Mouse (Mus musculus): ENCODE results near the gene Mindy4. TPM values are rescaled to one million over a fixed set of nuclear protein-coding genes. Genes with fewer than 3 reads are reported as not detected.

Mindy4 gene
- polyA plus RNA-seq, 2 experiments from 2014 or later: 0.08 to 0.66 TPM

DNA sequence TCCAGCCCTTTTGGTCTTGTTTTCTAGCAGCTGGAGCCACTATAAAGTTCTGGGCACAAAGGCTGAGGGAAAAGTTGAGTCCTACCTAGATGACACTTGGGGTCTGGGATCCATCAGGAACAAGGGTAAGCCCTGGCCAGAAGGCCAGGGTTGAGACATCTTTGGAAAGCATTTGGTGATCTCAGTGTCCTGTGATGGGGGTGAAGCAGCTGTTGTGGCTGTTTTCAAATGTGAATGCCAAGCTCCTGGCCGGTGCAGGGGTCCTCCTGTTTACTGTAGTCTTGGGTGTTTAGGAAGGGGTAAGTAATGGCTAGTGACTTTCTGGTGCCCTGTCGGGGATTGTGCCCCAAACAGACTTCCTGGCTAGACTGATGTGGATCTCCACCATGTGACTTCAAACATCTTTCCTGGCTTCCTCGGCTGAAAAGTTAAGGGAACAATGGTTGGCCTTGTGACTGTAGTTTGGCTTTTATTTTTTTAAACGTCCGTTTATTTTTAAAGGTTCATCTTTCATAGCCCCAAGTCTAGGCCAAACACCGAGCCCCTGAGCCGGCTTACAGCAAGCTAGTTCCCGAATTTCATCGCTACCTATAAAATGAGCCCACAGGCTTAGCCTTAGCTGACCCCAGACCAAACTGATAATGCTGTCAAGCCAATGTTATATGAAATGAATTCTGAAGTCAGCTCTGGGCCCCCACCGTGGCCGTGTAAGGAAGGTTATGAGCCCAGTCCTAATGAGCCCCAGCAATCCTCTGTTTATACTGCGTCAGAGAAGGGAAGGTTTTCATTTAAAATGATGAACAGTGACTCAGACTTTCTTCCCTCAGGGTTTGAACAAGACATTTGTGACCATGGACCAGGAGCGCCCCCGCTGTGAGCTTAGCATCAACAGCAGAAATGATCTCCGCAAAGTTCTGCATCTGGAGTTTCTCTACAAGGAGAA lies 7.5 kb downstream of the Mindy4 start:
- no peak for ATAC-seq

DNA sequence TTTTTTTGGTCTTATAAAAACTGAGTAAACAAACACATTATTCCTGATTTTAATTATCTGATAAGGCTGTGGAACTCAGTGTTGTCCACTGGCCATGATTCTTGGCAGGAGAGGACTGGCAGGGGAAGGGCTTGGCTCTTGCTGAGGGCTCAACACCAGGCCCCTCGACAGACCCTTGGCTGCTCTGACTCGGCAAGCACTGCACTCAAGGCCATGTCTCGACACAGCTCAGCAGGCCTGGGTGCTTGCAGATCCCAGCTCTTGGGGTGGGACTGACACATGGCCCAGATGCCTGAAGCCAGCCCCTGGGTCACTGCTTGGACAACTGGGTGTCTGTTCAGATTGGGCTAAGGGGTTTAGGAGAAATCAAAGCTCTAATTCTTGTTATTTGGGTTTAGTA lies 11.4 kb downstream of the Mindy4 start:
- no peak for ATAC-seq

DNA sequence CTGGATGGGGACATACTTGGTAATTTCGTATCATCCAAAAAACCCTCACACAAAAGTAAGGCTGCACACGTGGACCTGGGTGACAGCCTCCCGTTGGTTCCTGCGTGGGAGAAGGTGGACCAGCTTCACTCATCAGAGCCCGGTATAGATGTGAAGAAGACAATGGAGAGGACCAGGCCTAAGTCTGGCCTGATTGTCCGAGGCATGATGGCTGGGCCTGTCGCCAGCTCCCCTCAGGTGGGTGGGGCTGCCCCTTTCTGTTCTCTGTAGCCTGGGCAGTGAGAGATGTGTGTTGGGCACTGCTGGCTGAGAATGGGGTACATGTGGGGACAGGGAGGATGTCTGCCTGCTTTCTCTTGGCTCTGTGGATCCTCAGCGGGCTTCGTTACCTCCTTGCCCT lies 15.0 kb downstream of the Mindy4 start:
- ATAC-seq: no peak

DNA sequence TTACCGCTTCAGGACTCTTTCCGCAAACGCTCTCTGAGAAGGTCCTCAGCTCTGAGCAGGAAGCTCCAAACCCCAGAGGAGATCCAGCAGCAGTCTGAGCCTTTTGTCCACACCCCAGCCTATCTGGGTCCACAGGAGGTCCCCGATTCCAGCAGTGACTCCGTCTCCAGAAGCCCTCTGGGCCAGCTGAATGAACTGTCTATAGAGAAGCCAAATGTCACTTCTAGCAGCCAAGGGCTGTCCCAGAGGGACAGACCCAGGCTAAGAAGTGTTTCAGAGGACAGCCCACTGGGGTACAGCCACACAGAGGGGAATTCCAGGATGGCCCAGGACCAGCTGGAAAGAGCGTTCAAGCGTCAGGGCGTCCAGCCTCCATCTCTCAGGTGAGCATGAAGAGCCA lies 20.8 kb downstream of the Mindy4 start:
- ATAC-seq: no peak

DNA sequence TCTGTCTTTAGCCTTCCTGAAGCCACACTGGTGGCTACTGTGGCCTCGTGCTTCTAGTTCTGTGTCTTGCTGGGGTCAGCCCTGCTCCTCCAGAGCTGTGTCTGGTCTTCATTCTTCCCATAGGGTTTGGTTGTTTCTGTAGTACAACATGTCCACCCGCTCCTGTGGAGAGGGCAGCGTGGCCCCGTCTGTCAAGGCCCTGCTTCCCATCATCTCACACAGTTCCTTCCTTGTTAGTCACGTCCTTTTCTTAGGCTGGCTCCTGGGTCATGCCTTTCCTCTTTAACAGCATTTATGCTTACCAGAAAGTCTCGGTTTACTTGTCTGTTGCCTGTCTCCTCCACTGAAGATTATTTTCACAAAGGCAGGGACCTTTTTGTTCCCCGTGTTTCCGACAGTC lies 26.9 kb downstream of the Mindy4 start:
- no peak for ATAC-seq

DNA sequence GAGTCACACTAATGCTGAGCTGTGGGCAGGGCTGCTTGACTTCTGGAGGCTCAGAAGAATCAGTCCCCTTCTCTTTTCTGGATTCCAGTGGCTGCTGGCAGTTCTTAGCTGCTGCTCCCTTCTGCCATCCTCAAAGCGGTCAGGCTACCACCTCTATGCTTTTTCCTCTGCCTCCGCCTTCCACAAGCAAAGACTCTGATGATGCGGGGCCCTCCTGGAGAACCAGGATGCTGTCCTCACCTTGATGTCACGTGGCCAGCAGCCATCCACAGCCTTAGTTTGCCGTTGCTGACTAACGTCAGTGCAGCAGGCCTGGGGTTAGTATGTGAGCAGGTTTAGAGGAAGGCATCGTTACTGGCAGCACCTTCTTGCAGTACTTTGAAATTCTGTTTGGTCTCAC lies 28.9 kb downstream of the Mindy4 start:
- ATAC-seq: no peak

DNA sequence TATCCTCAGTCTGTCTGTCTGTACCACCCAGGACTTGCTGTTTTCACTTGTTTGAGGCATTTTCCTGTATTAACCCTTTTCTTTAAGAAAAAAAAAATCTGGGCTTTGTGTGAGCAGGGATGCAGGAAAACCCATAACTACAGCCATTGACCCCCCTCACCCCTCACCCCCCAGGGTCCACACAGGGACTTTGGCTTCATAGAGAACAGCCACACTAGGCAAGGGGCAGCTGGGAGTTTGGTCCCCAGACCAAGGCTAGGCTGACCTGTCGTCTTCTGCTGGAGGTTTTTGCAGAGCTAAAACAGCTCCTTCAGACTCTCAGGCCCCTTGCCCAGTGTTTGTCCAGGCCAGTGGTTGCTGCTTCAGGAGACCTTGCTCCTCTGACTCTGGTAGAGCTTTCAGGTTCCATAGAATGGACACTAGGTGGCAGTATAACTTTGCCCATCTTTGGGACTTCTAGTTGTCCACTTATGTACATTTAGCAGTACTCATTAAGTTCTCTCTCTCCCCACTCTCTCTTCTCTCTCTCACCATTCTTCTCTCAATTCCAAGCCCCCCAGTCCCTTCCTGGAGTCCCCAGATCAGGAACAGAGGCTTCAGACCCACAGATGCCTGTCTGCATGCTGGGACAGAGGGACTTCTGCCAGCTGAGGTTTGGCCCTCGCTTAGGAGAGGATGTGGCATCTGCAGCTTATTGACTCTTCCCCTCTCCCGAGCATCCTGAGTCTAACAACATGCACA lies 29.5 kb downstream of the Mindy4 start:
- ATAC-seq: no peak

DNA sequence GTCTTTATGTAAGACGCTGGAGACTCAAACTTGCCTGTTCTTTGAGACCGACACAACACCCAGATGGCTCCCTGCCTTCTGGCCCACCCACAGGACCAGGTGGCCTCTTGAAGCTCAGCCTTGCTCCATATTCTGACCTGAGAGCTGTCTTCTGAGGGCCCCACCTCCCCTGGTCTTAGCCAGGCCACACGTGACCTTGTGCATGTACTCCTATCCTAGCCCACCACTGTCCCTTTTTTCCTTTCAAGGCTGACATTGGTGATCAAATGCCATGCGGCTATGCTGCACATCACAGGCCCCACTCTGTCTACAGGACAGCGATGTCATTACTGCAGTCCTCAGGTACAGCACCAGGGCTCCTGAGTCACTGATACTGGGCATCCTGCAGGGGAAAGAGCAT lies 30.1 kb downstream of the Mindy4 start:
- no peak for ATAC-seq

DNA sequence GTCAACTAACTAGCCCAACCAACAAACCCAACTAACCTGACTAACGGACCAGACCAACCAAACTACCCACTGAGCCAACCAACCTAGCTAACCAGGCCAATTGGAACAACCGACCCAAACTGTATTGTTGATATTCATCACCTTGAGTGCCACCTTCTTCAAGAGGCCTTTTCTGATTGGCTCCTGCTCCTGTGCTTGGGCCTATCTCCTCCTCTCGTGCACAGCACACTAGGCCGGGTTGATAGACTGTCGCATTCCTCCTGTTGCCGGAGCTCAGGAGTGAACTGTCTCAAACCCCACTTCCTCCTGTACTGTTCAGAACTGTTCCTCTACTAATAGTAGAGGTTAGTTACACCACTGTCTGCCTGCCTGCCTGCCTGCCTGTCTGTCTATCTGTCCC lies 31.5 kb downstream of the Mindy4 start:
- no peak for ATAC-seq

DNA sequence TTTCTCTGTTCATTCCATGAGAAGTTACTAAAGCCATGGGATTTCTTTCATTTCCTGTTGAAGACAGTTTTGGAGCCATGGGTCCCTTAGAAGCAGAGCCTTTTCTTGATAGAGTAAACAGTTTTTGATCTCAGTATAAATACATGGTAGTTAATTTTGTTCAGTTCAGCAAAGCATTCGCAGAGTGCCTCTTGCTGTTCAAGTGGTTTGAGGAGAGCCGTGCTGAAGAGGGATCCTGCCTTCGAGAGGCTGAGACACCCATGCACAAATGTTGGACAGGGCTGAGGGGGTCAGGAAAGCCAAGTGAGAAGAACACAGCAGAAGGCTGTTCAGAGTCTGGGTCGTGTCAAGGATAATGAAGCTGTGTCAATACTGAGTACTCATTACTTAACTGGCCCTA lies 32.5 kb downstream of the Mindy4 start:
- ATAC-seq: no peak

DNA sequence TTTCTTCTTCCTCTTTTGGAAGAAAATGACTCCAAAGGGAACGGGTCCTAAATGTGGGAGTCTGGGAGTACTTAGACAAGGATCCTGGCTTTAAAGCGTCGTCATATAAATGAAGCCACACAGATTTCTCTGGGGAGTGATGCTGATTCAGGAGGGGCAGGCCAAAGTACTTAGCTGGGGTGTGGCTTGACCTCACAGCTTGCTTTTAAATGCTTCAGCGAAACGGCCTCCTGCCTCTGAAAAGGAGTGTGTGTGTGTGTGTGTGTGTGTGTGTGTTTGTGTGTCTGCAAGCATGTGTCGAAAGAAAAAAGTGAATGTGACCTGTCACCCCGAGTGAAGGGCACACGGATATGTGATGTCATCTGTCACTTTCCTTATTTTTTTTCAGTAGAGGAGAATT lies 36.7 kb downstream of the Mindy4 start:
- ATAC-seq: no peak

DNA sequence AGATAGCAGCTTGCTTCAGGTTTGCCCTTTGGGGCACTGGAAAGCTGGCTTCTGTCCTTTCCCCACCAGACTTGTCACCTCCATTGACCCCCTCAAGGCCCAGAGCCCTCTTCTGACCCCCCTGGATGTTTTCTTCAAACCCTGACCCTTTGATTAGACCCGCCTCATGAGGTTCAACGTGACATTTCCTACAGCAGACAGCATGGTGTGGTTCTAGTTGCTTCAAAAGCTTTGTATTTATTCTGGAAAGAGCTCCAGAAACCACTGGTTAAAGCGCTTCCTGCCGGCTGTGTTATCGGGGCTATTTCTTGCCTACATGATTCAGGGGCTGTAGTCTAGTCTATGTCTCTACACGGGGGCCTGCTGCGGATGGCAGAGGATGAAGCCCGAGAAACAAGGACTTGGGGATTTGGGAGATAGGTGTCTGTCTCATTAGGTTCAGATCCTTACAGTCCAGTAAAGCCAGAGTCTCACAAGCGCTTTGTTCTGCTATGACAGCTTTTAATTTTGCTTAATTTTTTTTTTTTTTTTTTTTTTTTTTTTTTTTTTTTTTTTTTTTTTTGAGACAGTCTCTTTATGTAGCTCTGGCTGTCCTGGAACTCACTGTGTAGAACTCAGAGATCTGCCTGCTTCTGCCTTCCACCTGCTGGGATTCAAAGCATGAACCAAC lies 37.5 kb downstream of the Mindy4 start:
- no peak for ATAC-seq

DNA sequence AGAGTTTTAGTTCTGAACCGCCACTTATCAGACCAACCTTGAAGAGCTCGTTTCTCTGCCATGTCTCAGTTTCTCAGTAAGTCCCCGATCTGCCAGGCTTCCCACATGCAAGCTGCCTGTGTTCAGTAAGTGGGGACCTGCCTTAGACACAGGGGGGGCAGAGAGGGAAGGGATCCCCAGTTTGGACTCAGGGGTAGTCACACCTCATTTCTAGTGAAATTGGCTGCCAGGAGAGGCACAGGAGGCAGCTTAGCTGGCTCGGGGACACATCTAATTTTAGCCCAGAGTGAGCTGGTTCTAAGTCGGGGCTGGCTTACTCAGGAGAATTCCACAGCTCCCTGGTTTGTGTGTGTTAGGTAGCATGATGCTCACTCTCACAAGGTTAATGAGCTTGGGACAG lies 38.3 kb downstream of the Mindy4 start:
- ATAC-seq: no peak

DNA sequence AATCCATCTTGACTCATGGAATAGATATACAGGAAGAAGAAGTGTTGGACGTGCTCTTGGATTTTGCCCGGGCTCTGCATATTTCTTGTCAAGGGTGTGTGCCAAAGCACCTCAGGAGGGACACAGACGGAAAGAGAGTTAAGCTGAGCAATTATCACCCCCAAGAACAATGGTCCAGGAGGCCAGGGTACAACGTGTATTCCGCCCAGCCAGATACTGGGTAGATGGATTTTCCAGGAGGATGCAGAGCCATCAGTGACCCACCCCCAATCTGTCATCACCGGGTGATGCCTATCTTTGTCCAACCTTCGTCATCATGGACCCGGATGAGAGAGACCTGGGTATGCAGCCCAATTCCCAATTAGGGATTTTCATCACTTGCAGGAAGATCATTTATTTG lies 42.5 kb downstream of the Mindy4 start:
- no peak for ATAC-seq

DNA sequence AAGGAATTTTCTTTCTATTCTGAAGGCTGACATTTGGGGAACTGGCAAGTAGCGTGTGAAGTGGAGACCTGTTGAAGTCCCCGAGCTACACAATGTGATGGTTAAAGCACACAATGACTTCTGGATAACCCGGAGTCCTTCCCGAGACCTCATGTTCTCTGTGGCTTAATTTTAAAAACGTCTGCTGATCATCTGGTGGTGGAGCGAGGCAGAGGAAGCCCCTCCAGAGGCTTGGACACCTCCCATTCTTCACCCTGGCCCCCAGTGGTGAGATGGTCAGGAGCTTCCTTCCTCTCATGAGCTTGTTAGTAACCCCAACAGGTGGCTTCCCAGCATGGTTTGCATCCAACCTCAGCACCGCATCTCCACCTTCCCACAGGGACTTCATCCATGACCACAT lies 43.3 kb downstream of the Mindy4 start:
- no peak for ATAC-seq

DNA sequence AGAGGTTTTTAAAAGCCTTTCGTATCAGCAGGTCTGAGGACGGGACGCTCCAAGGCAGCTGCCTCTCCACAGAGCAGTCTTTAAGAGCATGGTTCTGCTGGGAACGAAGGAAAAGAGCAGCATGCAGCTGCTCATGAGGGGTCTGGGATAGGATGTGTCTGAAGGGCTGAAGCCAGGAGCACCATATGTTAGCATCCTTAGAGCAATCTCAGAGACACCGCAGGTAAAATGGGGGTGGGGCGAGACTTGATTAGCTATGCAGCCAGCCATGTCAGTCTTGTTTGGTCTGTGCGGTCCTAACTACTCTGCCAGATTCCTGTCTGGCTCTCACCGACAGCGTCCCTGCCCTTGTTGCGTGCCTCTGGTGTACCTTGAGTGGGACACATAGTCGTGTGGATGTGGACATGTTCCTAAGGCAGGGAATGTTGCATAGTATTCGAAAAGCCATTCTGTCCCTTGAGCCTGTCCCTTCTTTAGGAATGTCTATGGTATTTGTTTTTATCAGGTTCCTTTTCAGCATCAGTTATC lies 43.8 kb downstream of the Mindy4 start:
- no peak for ATAC-seq

DNA sequence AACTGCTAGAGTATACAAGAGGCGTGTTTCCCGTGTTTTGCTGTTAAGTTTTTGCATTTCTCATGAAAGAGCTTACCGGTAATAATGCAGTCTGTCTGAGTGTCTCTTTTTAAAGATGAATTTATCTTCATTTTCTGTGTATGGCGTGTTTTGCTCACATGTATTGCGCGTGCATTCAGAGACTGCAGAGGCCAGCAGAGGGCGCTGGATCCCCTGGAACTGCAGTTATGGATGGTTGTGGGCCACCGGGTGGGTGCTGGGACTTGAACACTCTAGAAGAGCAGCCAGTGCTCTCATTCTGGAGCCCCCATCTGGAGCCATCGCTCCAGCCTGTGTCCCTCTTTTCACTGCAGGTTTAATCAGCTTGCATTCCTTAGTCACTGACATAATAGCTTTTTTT lies 46.1 kb downstream of the Mindy4 start:
- no peak for ATAC-seq

DNA sequence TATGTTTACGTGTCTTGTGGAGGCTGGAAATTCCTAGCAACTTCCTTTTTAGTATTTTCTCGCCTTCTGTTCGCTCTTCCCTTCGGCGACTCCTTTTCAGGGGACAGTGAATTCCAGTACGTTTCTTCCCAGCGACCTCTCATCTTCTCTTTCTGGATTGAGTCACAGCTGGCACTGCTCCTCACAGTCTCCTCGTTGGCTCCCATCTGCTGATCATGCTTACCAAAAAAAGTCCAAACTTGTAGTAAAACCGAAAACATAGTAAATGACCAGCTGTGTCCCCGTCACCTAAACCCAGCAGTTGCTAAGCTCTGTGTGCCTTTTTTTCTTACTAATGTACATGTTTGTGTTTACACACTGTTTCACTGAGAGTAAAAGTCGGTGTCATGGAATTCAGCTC lies 47.6 kb downstream of the Mindy4 start:
- no peak for ATAC-seq

DNA sequence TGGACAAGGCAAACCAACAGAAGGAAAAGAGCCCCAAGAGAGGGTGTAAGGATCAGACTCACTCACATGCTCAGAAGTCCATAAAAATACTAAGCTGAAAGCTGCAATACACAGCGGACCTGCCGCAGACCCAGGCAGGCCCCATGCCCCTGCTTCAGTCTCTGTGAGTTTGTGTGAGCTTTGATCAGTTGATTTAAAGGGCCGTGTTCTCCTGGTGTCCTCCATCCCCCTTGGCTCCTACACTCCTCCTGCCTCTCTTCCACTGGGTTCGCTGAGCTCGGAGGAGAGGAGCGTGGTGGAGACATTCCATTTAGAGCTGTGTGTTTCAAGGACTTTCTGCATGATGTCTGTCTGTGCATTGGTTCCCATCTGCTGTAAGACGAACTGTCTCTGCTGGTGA lies 48.4 kb downstream of the Mindy4 start:
- no peak for ATAC-seq

DNA sequence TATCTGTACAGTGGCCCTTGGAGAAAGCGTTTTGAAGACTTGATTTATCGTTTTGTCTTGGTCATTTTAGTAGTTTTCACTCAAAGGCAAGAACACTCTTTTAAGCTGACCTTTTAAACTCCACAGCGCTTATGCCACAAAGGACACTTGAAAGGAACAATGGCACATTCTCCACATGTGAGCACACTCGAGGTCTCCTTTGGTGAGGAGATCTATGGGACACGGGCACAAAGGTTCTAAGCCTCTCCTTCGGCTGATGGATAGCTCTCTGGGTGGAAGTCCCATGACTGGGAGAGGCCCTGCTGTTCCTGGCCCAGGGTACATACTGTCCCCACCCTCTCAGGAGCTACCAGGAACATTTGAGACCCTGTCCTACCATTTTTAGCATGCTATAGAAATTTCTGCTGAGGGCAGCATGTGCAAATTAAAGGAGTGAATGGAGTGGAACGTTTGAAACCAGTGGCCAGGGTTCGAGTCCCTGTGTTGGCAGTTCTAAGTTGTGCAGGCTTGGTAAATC lies 49.6 kb downstream of the Mindy4 start:
- no peak for ATAC-seq

DNA sequence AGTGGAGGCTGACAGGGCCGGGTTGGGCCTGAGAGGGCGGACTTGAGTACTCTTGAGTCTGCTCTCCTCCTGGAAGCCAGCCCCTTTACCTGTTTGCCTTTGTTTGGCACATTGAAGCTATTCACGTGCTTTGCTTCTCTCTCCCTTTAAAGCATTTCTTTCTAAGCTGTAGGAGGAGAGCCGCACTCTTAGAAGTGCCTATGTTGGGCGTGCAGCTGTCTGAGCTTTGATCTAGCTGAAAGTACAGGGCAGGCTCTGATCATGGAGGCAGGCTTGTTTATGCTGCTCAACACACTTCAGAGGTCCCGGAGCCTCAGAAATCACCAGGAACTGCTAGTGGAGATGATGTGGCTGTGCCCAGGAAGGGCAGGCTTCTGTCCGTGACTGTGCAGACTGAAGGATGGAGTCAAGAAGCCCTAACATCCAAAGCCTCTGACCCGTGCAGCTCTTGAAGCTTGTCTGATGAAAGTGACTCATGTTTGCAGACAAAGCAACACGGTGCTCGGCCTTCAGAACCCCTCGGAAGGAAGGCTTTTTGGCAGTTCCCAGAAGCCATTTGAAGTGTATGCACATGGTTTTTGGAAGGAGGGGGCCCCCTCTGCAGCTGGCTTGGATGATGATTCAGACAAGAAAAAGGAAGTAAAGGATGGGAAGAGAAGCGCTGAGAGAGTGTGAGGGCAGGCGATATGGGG lies 53.5 kb downstream of the Mindy4 start:
- ATAC-seq: no peak

DNA sequence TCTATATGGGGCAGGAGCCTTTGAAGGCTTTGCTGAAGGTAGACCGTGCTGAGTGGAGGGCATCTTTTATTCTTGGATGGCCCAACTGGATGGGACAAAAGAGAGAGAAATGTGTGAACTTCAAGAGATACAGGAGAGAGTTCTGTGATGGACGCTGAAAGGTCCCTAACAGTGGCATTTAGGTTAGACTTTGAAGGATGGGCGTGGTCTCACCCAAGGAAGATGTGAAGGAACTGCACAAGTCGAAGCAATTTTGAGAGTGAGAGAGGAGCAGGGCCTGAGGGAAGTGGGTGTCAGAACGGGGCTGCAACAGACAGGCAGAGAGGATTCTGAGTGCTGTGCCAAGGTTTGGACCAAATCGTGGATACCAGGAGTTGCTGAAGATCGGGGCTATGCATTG lies 54.1 kb downstream of the Mindy4 start:
- no peak for ATAC-seq

Data from CD4-positive, CD25-positive, alpha-beta regulatory T cell, adult 4 months (primary cell).